Mouse (Mus musculus) heart, adult 2 months (tissue): Measurements from ENCODE around the gene Gm20388. TPM values are rescaled to one million over a fixed set of nuclear protein-coding genes. Genes with fewer than 3 reads are reported as not detected.

Experiments
- DNase-seq, 2 experiments: peaks; one replicate each; pipeline ENCODE4 v3.0.0; 2021
- H3K27ac ChIP-seq: fragments of 200-600 bp; 2 replicates; pipeline ENCODE4 v1.8.1; 2022
- H3K27me3 ChIP-seq: fragments of 200-500 bp; 2 replicates; pipeline ENCODE4 v1.6.1; 2012; ENCODE audit warnings: mild to moderate bottlenecking, low read length, inconsistent platforms, mixed read lengths; ENCODE audit not compliant: control insufficient read depth, insufficient read depth
- H3K36me3 ChIP-seq: fragments of 200-500 bp; 2 replicates; pipeline ENCODE4 v1.6.1; 2012; ENCODE audit warnings: low read length, inconsistent platforms; ENCODE audit not compliant: control insufficient read depth, insufficient read depth
- H3K4me1 ChIP-seq: fragments of 200-500 bp; 2 replicates; pipeline ENCODE4 v1.6.1; 2011; ENCODE audit warnings: low read length; ENCODE audit not compliant: control insufficient read depth, insufficient read depth
- H3K4me3 ChIP-seq: fragments of 200-600 bp; 2 replicates; pipeline ENCODE4 v1.8.1; 2022
- H3K79me2 ChIP-seq: fragments of 200-500 bp; replicated peaks from 2 replicates; pipeline ENCODE4 v1.6.1; 2012; ENCODE audit warnings: mild to moderate bottlenecking, inconsistent platforms, low read length, moderate library complexity, mixed read lengths; ENCODE audit not compliant: control insufficient read depth, insufficient read depth
- H3K9ac ChIP-seq: fragments of 200-500 bp; 2 replicates; pipeline ENCODE4 v1.6.1; 2012; ENCODE audit warnings: low read depth, mild to moderate bottlenecking, control low read depth, inconsistent platforms, low read length, mixed read lengths
- CTCF ChIP-seq: fragments of 200-600 bp; IDR thresholded peaks from 2 replicates; pipeline ENCODE4 v1.8.1; 2022; ENCODE audit warnings: antibody characterized with exemption, mild to moderate bottlenecking, moderate library complexity
- EP300 ChIP-seq: fragments of 200-500 bp; IDR thresholded peaks from 2 replicates; pipeline ENCODE4 v1.6.1; 2011; ENCODE audit warnings: low read depth, low read length, control low read depth; ENCODE audit not compliant: insufficient read depth
- POLR2A ChIP-seq: fragments of 200-500 bp; IDR thresholded peaks from 2 replicates; pipeline ENCODE4 v1.6.1; 2011; ENCODE audit warnings: mild to moderate bottlenecking, low read depth, low read length, control low read depth; ENCODE audit not compliant: insufficient read depth
- WGBS: fragments of 180-500 bp; shearing (Covaris S2); methylation state at CpG from one replicate; pipeline ENCODE4 v1.1.7; 2018; 5-methylcytosine and 5-hydroxymethylcytosine counted together
- intact Hi-C: fragments of 180-260 bp; cut with DNase I; formaldehyde crosslinking; loops from one replicate; pipeline ENCODE4 v1.15.1; 2025
- polyA plus RNA-seq: library from polyadenylated mRNA; depleted of rRNA; stranded (reverse); fragments of >200 nt; gene quantifications from 2 replicates; pipeline ENCODE4 v1.2.3, GENCODE M21; 2012
- total RNA-seq, 2 experiments: library from RNA; stranded (reverse); gene quantifications; 2 replicates each; pipeline ENCODE4 v1.2.3; 2021

Gm20388 gene
- total and polyA plus RNA-seq, 3 experiments, result 1.8 to 32.3 TPM; not detected in 1

GRCm38 (mm10) chr8:123136287-123136686, 3225.6 kb downstream of the Gm20388 start:
- no peaks in the 10 kb centered on the region for H3K79me2 ChIP-seq
- peaks cover 4% of the 10 kb centered on the region; the same call in 1 of the 2 replicates for H3K4me1 ChIP-seq
- H3K27ac ChIP-seq, result no peak overlapping the region
- no peak overlapping the region for H3K4me3 ChIP-seq
- 84% methylated on average over 9 of the region's 9 CpGs for WGBS
- peak; percentile 46 to 58 for DNase-seq
- H3K9ac ChIP-seq, result no peak overlapping the region
- intact Hi-C loops, result no loop called here
- TF ChIP-seq POLR2A, result no peak
- TF ChIP-seq EP300, result no peak
- no peak for TF ChIP-seq CTCF
- H3K36me3 ChIP-seq, result no peaks in the 10 kb centered on the region
- H3K27me3 ChIP-seq, result no peaks in the 10 kb centered on the region

DNA sequence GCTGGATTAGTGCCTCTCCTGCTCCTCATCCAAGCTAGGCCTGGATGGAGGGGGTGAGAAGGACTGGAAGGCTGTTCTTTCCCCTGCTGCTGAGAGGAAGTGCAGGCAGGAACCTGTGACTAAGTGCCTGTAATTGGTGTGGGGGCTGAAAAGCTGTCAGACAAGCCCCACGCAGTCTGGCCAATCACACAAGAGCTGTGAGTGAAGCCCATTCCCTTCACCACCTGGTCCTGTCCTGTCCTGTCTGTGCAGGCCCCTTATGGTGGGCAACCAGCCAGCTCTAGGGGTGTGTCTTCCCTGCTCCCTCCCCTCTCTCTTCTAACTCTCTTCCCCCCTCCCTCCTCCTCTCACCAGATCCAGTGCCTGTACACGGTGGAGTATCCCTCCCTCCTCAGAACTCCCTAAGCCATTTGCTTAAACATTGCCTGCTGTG, 3227.0 kb downstream of the Gm20388 start:
- TF ChIP-seq POLR2A (no peak), CTCF (no peak), EP300 (no peak)
- Histone ChIP-seq H3K27me3 (no peaks in the 10 kb centered on the region), H3K4me3 (no peak overlapping the region), H3K9ac (no peak overlapping the region), H3K36me3 (no peaks in the 10 kb centered on the region), H3K27ac (no peak overlapping the region), H3K79me2 (no peaks in the 10 kb centered on the region), H3K4me1 (peaks cover 10% of the 10 kb centered on the region)
- intact Hi-C loops, result no loop called here
- WGBS, result 23% methylated on average over 2 of the region's 2 CpGs
- DNase-seq, result peak in 1 of 2 experiments; percentile 46

GRCm38 (mm10) chr8:123138741-123139140, 3228.1 kb downstream of the Gm20388 start:
- Histone ChIP-seq H3K27ac (no peak overlapping the region), H3K36me3 (no peaks in the 10 kb centered on the region), H3K79me2 (no peaks in the 10 kb centered on the region), H3K4me1 (peaks cover 10% of the 10 kb centered on the region), H3K4me3 (no peak overlapping the region), H3K27me3 (no peaks in the 10 kb centered on the region), H3K9ac (no peak overlapping the region)
- no peak for TF ChIP-seq POLR2A
- no peak for TF ChIP-seq CTCF
- TF ChIP-seq EP300, result no peak
- intact Hi-C loops, result no loop called here
- DNase-seq, result no peak
- 74% methylated on average over 4 of the region's 4 CpGs for WGBS

DNA sequence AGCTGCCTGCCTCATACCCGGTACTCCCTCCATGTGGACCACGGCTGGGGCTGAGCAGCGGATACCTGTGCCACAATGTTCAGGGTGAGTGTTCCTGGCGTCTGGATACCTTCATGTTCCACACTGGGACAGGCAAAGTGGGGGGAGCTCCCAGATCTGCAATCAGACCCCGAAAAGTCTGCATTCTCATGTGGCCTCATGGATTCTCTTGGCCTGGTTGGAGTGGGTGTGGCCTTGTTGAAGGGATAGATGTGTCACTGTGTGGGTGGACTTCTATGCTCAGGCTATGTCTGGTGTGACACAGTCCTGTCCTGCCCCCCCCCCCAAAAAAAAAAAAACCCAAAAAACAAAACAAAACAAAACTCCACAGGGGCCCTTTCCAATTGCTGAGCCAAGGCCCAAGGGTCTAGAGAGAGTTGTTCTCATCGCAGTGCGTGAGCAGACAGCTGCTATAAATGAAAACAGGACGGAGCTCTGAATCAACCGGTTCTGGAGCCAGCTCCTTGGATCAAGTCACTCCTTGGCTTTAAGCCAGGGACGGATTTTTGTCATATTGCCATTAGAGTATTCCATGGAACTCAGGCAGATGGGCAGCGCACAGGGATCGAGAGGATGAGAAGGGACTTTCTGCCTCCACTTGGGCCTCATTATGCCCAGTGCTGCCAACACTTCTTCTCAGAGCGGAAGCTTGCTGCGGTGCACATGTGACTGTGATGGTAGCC, 3231.3 kb downstream of the Gm20388 start:
- WGBS, result 30% methylated on average over 14 of the region's 14 CpGs
- TF ChIP-seq POLR2A (peak; percentile 32; the same call in 1 of the 2 replicates), CTCF (no peak)
- Histone ChIP-seq H3K79me2 (no peaks in the 10 kb centered on the region), H3K4me1 (peaks cover 10% of the 10 kb centered on the region), H3K27ac (peak overlapping the region; percentile 59), H3K36me3 (no peaks in the 10 kb centered on the region), H3K27me3 (no peaks in the 10 kb centered on the region), H3K9ac (no peak overlapping the region), H3K4me3 (no peak overlapping the region)
- intact Hi-C loops, result no loop called here
- peak; percentile 73 to 82 for DNase-seq

DNA sequence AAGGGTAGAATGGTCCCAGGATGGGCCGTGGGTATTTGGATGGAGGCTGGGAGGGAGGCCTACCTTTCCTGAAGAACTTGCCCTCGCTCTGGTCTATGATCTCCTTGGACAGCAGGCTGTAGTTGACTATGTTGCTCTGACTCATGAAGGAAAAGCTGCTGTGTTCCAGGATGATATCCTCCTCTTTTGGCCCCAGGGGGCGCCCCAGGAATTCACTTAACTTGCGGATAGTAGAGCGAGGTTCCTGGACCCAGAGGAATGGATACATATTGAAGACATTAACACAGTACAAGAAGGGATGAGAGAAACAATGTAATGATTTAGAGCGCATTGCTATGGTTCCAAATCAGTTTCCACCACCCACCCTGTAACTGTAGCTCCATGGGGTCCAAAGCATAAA, 3234.6 kb downstream of the Gm20388 start:
- no peaks in the 10 kb centered on the region for H3K27me3 ChIP-seq
- 66% methylated on average over 6 of the region's 6 CpGs for WGBS
- H3K79me2 ChIP-seq, result no peaks in the 10 kb centered on the region
- H3K4me3 ChIP-seq, result no peak overlapping the region
- intact Hi-C loops, result loop anchor here (5.0 kb wide), 1 partner anchor 42 kb away; the partner anchor contains the start of gene Dpep1
- H3K9ac ChIP-seq, result no peak overlapping the region
- no peak overlapping the region; the same call in 1 of the 2 replicates for H3K27ac ChIP-seq
- H3K36me3 ChIP-seq, result no peaks in the 10 kb centered on the region
- no peak for TF ChIP-seq EP300
- peak; percentile 64 for TF ChIP-seq CTCF
- TF ChIP-seq POLR2A, result no peak
- peaks cover 6% of the 10 kb centered on the region for H3K4me1 ChIP-seq
- peak; percentile 54 to 55 for DNase-seq

- 82% methylated on average over 7 of the region's 7 CpGs for WGBS
- Histone ChIP-seq H3K4me1 (peaks cover 8% of the 10 kb centered on the region), H3K36me3 (no peaks in the 10 kb centered on the region), H3K27ac (no peak overlapping the region; the same call in 1 of the 2 replicates), H3K4me3 (no peak overlapping the region), H3K27me3 (no peaks in the 10 kb centered on the region), H3K79me2 (no peaks in the 10 kb centered on the region), H3K9ac (no peak overlapping the region)
- TF ChIP-seq POLR2A, result peak; percentile 23; the same call in 1 of the 2 replicates
- TF ChIP-seq EP300, result no peak
- TF ChIP-seq CTCF, result no peak
- intact Hi-C loops, result loop anchor here (5.0 kb wide), 1 partner anchor 41 kb away; the partner anchor contains the start of gene Dpep1
- DNase-seq, result peak in 1 of 2 experiments; percentile 44
Observed at GRCm38 (mm10) chr8:123146390-123146789, 3235.7 kb downstream of the Gm20388 start.
